Mouse (Mus musculus): ENCODE measurements around the gene Olfr1032. TPM values are rescaled to one million over a fixed set of nuclear protein-coding genes. Genes with fewer than 3 reads are reported as not detected.
"Not testable (repeated sequence)": the region's sequence is repeated elsewhere in the genome, so short reads cannot be mapped to it uniquely, and the experiment has no call there.

The Olfr1032 gene
- polyA plus RNA-seq (2021): not detected

DNA sequence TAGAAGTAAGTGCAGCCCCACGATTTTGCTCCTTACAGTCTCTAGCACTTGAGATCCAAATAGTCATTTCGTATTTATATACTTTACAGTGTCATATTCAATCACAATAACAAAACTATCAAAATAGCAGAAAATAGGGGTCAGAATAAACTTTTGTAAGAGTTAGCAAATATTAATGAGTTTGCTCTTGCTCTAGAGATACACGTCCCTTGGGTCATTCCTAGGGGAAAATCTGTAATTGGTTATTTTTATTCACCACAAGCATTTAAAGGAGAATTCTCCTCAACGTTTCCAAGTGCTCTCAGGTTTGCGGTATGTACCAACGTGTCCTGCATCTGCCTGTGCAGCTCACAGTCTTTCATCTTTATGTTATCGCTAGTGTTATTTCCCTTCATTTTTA lies at the start of gene Olfr1032:
Gene Olfr1032 (plus strand): TSS at position 301 of the 400 bp plus-strand sequence.
- in situ Hi-C loops (cut with MboI; ENCODE audit: low pct_unique_long_range_greater_than_20kb): no loop called here

GRCm38 (mm10) chr2:85973595-85973994 lies 31.7 kb upstream of the Olfr1032 start, which contains the start of gene Olfr1029:
TSS of gene Olfr1029 (plus strand) at chr2:85973895.
- POLR2A ChIA-PET: no interaction called here
- DNase-seq (ENCODE audit: low read depth, low spot score) (no peak), ATAC-seq (no peak)
- in situ Hi-C loops (cut with MboI; ENCODE audit: low pct_unique_long_range_greater_than_20kb): no loop called here
- TF ChIP-seq CTCF (IDR thresholded peaks at IDR 0.05): no peak
- CTCF ChIA-PET: no interaction called here
- H3K27me3 ChIP-seq: no peaks in the 10 kb centered on the region

More for the DNA sequence above, at the start of gene Olfr1032:
- H3K27me3 ChIP-seq: no peaks in the 10 kb centered on the region
- no peak for ATAC-seq
- ChIA-PET CTCF (no interaction called here), POLR2A (no interaction called here)
- TF ChIP-seq CTCF (IDR thresholded peaks at IDR 0.05): no peak
- DNase-seq (ENCODE audit: low read depth, low spot score): no peak

GRCm38 (mm10) chr2:85978976-85979375 lies 26.4 kb upstream of the Olfr1032 start, which contains the start of gene Olfr1030:
TSS of gene Olfr1030 (plus strand) at chr2:85979276.
- in situ Hi-C loops (cut with MboI; ENCODE audit: low pct_unique_long_range_greater_than_20kb): no loop called here
- H3K27me3 ChIP-seq: no peaks in the 10 kb centered on the region
- no peak for TF ChIP-seq CTCF (IDR thresholded peaks at IDR 0.05)
- POLR2A ChIA-PET: no interaction called here
- no peak for DNase-seq (ENCODE audit: low read depth, low spot score)
- ATAC-seq: no peak
- CTCF ChIA-PET: no interaction called here

GRCm38 (mm10) chr2:85990004-85990403 lies 15.3 kb upstream of the Olfr1032 start, which contains the start of gene Olfr1031:
TSS of gene Olfr1031 (plus strand) at chr2:85990304.
- H3K27me3 ChIP-seq: no peaks in the 10 kb centered on the region
- DNase-seq (ENCODE audit: low read depth, low spot score): no peak
- no peak for ATAC-seq
- ChIA-PET POLR2A (no interaction called here), CTCF (no interaction called here)
- in situ Hi-C loops (cut with MboI; ENCODE audit: low pct_unique_long_range_greater_than_20kb): no loop called here
- no peak for TF ChIP-seq CTCF (IDR thresholded peaks at IDR 0.05)

DNA sequence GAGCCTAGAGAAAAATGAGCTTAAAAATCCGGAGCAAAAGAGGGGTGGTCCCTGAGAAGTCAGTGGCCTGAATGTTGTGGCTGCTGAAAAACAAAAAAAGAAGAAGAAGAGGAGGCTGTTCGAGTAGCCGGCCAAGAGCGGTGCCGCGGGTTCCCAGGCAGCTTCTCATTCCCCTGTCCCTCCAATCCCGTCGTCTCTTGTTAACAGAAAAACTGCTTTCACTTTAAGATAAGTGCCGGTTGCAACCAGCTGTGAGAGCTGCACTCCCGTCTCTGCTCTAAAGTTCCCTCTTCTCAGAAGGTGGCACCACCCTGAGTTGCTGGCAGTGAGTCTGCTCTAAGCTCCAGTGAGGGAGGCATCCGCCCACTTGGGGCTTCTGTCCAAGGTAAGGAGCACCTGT lies 15.1 kb downstream of the Olfr1032 start, which contains the start of gene Olfr1033:
Gene Olfr1033 (plus strand): TSS at position 228 of the 400 bp plus-strand sequence.
- in situ Hi-C loops (cut with MboI; ENCODE audit: low pct_unique_long_range_greater_than_20kb); CTCF ChIA-PET; ATAC-seq; POLR2A ChIA-PET; H3K27me3 ChIP-seq; DNase-seq (ENCODE audit: low read depth, low spot score): not testable (repeated sequence)

GRCm38 (mm10) chr2:86021518-86021917 lies 16.2 kb downstream of the Olfr1032 start:
- ATAC-seq; POLR2A ChIA-PET; CTCF ChIA-PET; in situ Hi-C loops (cut with MboI; ENCODE audit: low pct_unique_long_range_greater_than_20kb); H3K27me3 ChIP-seq; DNase-seq (ENCODE audit: low read depth, low spot score): not testable (repeated sequence)

GRCm38 (mm10) chr2:86045561-86045960 lies 40.2 kb downstream of the Olfr1032 start, which contains the start of gene Olfr1034:
TSS of gene Olfr1034 (plus strand) at chr2:86045861.
- no peak for TF ChIP-seq CTCF (IDR thresholded peaks at IDR 0.05)
- ATAC-seq: no peak
- no peaks in the 10 kb centered on the region for H3K27me3 ChIP-seq
- no peak for DNase-seq (ENCODE audit: low read depth, low spot score)
- in situ Hi-C loops (cut with MboI; ENCODE audit: low pct_unique_long_range_greater_than_20kb): no loop called here
- ChIA-PET CTCF (no interaction called here), POLR2A (no interaction called here)

GRCm38 (mm10) chr2:86050777-86051176 lies 45.4 kb downstream of the Olfr1032 start:
- ATAC-seq; POLR2A ChIA-PET; H3K27me3 ChIP-seq; in situ Hi-C loops (cut with MboI; ENCODE audit: low pct_unique_long_range_greater_than_20kb); CTCF ChIA-PET; DNase-seq (ENCODE audit: low read depth, low spot score): not testable (repeated sequence)

Other genes with a start within 250 kb of the Olfr1032 start
- not detected for gene Olfr1012, start 242.8 kb upstream of the Olfr1032 start, polyA plus RNA-seq (2021)
- gene Olfr1013, start 238.4 kb upstream of the Olfr1032 start, polyA plus RNA-seq (2021): not detected
- gene Olfr1014, start 232.8 kb upstream of the Olfr1032 start, polyA plus RNA-seq (2021): not detected
- not detected for gene Olfr1015, start 223.5 kb upstream of the Olfr1032 start, polyA plus RNA-seq (2021)
- not detected for gene Olfr1016, start 203.0 kb upstream of the Olfr1032 start, polyA plus RNA-seq (2021)
- not detected for gene Olfr1018, start 187.1 kb upstream of the Olfr1032 start, polyA plus RNA-seq (2021)
- gene Olfr1019, start 160.1 kb upstream of the Olfr1032 start, polyA plus RNA-seq (2021): not detected
- gene Olfr1020, start 158.5 kb upstream of the Olfr1032 start, polyA plus RNA-seq (2021): not detected
- not detected for gene Olfr1022, start 136.9 kb upstream of the Olfr1032 start, polyA plus RNA-seq (2021)
- gene Olfr1023, start 119.9 kb upstream of the Olfr1032 start, polyA plus RNA-seq (2021): not detected
- not detected for gene Olfr1024, start 100.5 kb upstream of the Olfr1032 start, polyA plus RNA-seq (2021)
- gene Olfr1025-ps1, start 90.3 kb upstream of the Olfr1032 start, polyA plus RNA-seq (2021): not detected
- not detected for gene Olfr1026, start 84.0 kb upstream of the Olfr1032 start, polyA plus RNA-seq (2021)
- gene Olfr1028, start 55.1 kb upstream of the Olfr1032 start, polyA plus RNA-seq (2021): not detected
- not detected for gene Olfr1029, start 31.6 kb upstream of the Olfr1032 start, polyA plus RNA-seq (2021)
- gene Olfr1030, start 26.3 kb upstream of the Olfr1032 start, polyA plus RNA-seq (2021): not detected
- not detected for gene Olfr1031, start 15.2 kb upstream of the Olfr1032 start, polyA plus RNA-seq (2021)
- not detected for gene Olfr1033, start 15.1 kb downstream of the Olfr1032 start, polyA plus RNA-seq (2021)
- gene Olfr1034, start 40.3 kb downstream of the Olfr1032 start, polyA plus RNA-seq (2021): not detected
- not detected for gene Olfr1036, start 68.5 kb downstream of the Olfr1032 start, polyA plus RNA-seq (2021)
- gene Olfr1037, start 81.8 kb downstream of the Olfr1032 start, polyA plus RNA-seq (2021): not detected
- gene Olfr1039, start 130.4 kb downstream of the Olfr1032 start, polyA plus RNA-seq (2021): not detected
- not detected for gene Olfr1040, start 141.2 kb downstream of the Olfr1032 start, polyA plus RNA-seq (2021)
- gene Olfr1042, start 156.3 kb downstream of the Olfr1032 start, polyA plus RNA-seq (2021): not detected
- gene Olfr1043, start 162.0 kb downstream of the Olfr1032 start, polyA plus RNA-seq (2021): not detected
- gene Olfr1044, start 172.3 kb downstream of the Olfr1032 start, polyA plus RNA-seq (2021): not detected
- gene Olfr52, start 180.1 kb downstream of the Olfr1032 start, polyA plus RNA-seq (2021): not detected
- not detected for gene Olfr1045, start 197.5 kb downstream of the Olfr1032 start, polyA plus RNA-seq (2021)
- not detected for gene Olfr1046, start 213.8 kb downstream of the Olfr1032 start, polyA plus RNA-seq (2021)
- not detected for gene Olfr1047, start 225.9 kb downstream of the Olfr1032 start, polyA plus RNA-seq (2021)
- gene Olfr1048, start 234.7 kb downstream of the Olfr1032 start, polyA plus RNA-seq (2021): not detected